Mouse (Mus musculus): ENCODE results near the gene Grm5. TPM values are rescaled to one million over a fixed set of nuclear protein-coding genes. Genes with fewer than 3 reads are reported as not detected.

The Grm5 gene
- total RNA-seq, 2 experiments from 2014 or later: not detected

DNA sequence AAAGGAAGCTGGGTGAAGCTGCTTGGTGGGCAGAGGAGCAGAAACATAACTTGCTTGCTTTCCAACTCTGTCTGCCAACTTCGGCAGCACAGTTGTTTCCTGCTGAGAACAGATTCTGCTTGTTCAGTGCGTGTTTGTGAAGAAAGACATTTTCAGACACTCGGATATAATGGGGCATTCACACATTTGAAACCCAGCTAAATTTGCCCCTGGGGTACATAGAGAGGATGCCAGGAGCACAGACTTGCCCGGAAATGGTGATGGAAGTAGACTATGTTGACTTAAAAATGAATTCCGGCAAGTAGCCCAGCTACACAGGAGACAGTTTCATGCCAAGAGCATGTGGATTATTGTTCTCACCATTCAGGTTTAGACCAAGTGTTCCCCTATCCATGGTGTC lies 342.0 kb downstream of the Grm5 start:
- DNase-seq: no peak

DNA sequence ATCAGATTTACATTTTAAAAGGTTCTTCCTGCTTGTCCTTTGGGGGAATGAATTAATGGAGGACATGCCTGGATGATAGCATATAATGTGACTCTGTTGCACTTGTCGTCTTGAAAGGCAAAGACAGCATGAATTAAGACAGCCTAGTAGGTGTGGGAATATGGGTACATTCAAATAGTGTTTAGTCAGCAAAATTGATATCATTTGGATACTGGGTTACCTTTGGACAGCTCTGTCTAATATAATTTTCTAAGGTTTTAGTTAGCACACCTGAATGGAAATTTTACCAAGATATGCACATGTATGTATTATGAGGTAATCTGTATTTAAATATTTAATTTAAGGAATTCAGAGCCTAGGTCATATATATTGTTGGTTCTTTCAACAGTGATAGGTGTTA lies 353.4 kb downstream of the Grm5 start:
- DNase-seq: no peak

DNA sequence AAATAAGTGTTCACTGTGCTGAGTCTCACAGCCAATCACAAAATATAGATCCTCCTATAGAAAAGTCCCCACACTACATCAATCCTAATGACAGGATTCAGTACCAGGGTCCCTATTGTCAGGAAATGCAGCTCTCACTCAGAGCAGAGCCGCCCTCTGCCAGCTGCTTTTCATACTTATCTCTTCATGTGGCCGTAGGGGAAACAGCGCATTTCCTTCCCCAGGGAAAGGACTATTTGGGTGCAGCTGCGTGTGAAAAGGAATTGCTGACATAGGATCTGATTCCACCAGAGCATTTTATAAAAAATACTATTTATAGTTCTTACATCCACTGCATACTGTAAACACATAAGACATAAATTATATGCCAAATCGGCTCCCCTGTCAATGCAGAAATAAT lies 354.3 kb downstream of the Grm5 start:
- peak in 1 of 2 experiments; percentile 1 for DNase-seq

DNA sequence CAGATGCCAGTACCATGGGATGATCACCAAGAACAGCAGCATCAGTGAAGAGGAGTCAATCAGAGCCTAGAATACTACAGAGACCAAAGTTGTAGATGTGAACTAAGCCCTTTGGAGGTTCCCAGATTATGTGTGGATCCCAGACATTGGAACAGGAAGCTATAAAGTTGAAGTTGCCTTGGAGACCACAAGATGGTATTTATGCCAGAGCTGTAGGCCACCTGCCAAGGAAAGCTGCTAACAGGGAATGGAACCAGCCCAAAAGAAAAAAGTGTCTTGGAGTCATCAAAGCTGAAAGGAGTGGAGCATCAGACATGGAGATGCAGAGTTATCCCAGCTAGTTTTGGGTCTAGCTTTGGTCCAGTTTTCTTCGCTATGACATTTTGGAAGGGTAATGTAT lies 366.2 kb downstream of the Grm5 start:
- no peak for DNase-seq

DNA sequence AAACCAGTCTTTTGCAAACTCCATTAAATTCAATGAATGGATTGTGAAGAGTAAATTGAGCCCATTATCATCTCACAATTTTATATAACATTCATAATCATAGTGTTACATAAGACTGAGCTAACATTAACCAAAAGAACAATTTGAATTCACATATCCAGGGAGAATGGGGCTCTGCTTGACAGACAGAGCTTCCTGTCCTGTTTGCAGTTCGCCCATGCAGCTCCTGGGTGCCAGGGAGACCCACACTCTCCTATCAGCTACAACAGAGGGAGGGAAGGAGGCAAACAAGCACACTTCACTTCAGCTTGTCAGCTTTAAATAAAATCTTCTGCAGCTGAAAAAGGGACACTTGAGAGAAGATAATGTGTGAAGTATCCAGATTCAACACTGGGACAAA lies 389.2 kb downstream of the Grm5 start:
- DNase-seq: no peak

DNA sequence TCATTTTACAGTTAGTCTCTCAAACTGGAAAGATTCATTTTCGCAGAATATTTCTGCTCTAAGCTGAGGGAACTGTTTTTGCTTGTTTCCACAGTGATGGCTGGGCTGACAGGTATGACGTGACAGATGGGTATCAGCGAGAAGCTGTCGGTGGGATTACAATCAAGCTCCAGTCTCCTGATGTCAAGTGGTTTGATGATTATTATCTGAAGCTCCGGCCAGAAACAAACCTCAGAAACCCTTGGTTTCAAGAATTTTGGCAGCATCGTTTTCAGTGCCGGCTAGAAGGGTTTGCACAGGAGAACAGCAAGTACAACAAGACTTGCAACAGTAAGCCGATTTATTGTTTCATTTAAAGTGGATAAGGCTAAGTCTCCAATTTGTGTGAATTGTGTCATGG lies 391.1 kb downstream of the Grm5 start:
- DNase-seq: no peak

DNA sequence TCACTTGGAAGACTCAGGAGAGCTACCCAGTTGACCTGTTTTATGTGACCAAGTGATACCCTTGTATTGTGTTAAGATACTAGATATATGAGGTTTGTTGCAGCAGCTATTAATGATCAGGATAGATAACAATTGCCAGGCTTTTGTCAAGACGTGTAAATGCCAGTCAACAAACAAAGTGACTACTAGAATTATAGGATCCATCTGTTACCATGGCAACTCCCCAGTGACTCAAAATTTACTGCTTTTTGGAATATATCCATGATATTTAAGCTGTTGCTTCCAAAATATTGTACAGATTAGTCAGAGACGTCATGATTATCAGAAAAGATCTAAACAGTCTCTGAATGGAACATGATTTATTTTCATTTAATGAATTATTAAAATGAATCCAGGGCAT lies 399.5 kb downstream of the Grm5 start:
- no peak for DNase-seq

DNA sequence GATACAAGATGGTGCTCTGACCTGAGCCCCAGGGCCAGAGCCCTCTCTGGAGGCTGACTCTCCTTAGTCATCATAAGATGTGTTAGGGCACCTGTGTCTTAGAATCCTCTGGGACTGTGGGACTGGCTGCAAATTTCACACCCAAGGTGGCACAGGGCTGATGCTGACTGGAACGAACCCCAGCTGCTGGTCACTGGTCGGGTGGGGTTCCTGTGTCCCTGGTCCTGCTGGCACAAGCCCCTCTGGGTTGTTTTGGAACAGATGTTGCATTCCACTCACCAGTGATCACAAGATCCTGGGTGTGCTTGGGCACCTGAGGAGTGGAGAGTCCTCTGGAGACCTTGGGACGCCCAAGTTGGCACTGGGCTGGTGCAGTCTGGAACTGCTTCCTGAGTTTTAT lies 430.5 kb downstream of the Grm5 start:
- no peak for DNase-seq

DNA sequence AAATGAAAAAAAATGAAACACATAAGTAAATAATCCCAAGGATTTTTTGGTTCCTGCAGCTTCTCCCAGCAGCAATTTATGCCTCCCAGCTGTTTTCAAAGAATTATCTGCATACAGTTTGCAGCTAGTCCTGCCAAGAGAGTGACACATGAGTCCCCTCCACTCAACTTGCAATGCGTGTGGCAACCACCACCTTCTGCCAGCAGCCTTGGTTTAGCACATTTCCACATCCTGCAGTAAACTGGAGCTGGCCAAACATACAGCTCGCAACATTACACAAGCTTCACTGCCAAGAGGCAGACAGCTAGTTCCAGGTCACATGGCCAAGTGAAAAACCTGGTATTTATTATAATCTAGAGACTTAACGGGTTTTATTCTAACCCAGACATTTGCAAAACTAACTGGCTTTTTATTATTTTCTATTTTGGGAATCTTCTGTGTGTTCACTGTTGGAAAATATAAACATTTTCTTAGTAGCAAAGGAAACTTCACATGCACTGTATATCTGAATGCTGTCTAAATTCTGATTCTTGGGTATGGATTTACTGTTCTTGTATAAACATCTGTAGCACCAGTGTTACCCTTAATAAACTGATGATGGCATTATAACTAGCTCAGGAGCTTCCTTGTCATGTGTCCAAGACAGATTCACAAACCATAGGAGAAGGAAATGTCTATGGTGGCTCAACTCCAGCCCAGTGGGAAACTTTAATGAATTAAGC lies 443.6 kb downstream of the Grm5 start:
- peak; percentile 38 to 54 for DNase-seq

DNA sequence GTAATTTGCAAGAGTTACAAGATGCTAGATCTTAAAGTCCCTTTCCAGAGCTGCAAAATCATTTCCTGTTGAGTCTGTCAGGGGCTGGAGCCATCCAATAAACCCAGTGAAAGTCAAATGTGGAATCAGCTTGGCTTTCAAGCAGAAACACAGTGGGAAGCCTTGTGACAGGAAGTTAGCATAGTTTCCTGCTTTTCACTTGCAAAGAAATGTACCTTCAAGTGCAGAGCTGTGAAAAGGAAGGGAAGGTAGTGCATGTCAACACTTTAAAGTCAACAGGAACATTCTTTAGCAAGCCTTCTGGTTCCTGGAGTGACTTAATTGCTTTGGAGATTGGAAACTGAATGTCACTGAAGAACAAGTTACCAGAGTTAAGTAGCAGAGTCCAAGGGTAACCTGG lies 463.4 kb downstream of the Grm5 start:
- no peak for DNase-seq

DNA sequence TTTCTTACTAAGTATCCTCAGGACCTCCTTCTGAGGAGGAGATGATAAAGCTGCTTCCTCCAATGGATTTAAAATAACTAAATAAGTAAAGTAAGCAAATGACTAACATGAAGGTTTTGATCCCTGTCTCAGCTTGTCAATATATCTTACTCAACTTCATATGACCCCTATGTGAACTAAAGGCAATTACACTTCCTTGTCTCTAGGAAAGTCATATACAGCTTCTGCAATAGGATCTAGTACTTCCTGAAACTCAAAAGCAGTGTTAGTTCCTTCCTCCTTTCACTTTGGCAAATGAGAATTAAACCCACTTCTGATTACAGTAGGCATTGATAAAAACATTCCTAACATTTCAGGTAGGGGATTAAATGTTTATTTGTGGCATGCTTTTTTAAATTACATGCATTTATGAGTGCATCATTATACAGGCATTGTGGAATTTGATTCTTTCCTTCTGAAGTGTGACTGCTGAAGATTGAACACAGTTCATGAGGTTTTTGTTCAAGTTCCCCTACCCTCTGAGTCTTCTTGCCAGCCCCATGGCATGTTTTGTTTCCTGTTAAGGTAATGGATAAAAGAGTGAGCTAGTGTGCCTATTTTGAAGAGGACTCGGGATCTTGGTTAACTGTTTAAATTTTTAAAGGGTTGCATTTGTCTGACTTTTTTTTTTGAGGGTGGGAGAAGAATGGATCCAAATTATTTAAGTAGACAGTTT lies 470.4 kb downstream of the Grm5 start:
- no peak for DNase-seq

DNA sequence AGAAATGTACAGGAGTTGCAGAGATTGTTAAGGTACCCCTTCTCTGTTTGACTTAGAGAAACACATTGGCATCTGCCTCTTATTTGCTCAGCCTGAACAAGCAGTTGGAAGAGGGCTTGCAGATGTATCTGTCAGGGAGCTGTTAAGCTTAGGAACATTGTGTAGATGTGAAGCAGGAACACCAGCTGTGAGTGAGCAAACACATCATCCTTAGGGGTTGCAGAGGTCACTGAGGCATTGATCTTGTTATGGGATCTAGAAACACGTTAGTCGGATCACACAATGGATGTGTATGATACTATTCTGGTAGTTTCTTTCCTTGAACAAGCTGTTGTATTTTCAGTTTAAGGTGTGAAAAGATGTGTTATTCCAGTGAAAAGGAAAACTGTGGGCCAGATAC lies 472.5 kb downstream of the Grm5 start:
- DNase-seq: no peak

DNA sequence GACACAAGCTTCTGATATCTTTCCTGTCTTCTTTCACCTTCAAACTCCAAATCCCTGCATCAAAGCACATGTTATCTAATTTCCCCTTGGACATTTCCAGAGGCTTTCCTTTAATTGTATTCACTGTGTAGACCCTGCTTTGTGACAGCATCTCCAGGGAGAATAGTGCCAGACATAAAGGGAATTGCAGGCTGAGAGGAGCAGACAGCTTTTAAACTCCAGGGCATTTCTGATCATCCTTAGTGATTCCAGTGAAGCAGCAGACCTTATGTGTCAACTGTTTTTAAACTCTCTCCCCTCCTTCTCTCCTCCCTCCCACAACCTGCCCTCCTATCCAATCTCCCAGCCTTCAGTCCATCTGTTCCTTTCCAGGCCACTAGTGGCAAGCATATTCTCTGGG lies 507.1 kb downstream of the Grm5 start:
- DNase-seq: no peak

DNA sequence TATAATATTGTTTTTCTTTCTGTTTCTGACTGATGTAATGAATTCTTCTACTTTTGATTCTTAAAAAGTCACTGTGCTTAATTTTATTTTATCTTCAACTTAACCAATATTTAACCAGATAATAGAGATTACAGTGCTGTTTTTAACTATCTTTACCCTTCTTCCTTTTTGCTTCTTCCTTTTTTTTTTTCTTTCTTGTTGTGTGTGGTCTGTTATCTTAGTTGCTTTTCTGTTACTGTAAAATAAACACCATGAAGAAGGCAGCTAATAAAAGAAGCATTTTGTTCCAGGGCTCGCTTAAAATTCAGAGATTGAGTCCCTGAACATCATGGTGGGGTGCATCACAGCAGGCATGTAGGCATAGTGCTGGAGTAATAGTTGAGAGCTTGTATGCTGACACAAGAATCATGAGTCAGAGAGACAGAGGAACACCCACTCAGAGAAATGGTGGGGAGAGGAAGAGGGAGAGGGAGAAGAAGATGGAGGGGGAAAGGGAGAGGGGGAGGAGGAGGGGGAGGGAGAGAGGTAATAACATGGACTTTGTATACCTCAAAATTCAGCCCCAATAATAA lies 512.7 kb downstream of the Grm5 start:
- DNase-seq: no peak

DNA sequence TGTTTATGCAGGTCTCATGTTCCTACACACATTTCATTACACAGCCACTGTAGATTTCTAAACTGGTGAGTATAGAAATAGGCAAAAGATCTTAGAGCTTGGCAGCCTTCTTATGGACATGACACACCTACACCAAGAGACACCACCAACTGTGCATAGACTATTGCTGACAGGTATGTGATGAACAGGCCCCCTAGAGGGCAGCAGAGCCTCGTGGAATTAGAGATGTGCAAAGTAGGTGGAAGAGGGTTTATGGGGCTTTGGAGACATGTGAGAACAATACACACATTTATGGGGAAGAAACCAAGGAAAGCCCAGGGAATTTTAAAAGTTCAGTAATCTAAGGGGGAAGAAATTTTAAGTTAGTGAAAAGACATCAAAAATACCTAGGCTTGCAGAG lies 513.7 kb downstream of the Grm5 start:
- peak; percentile 50 to 71 for DNase-seq

DNA sequence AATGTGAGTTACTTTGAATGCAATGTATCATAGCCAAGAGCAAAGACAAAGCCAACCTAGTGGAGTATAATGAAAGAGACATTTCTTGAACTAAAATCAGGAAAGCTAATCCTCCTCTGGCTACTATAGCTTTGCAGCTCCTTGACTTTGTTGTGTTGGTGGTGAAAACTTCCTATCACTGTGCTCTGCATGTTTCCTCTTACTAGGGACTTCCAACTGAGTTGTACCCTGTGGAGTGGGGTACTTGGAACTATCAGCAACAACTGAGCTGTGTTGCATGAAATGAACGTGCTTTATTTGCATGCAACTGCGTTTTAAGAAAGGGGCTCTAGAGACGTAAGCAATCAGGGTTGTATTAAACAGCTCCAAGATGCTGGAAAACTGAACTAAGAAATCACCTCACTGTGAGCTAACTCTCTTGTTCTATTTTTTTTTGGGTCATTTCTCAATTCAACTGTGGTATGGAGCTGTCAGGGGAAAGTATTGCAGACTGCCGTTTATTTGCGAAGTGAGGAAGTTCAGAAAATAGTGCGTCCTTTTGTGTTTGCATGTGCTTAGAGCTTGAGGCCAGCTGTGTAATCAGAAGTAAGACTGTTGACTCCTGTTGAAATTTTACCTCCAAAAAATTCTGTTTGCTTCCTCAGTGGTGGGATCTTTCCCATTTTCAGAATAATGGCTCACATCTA lies 532.9 kb downstream of the Grm5 start:
- no peak for DNase-seq

DNA sequence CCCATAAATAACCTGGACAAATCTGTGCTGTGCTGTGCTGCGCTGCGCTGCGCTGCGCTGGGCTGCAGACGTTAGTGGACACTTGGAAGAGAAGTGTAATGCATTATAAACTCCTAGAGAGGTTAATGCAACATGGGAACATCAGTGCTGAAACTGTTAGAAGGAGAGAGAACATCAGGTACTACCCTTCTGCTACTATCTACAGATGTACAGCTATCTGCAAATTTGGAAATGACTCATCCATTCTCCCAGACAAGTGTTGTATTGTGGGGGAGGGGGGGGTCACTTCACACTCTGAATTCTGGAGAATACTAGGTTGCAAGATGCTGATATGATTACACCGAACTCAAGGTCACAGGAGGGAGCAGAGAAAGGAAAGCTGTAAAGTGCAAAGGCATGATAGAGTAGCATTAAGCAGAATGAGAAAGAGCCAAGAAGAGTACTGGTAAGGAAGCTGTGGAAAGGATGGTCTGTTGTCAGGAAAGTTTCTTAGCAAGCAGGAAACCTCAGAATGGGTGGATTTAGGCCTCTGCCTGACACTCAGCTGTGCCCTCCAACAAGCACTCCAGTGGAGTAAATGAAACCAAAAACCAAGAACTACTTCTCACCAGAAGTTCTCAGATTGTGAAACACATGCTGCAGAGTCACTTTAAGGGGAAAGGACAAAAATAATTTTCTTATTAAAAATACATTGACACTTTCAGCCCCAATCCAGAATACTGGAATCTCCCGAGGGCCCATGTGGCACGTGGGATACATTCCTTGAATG lies 544.3 kb downstream of the Grm5 start:
- no peak for DNase-seq

DNA sequence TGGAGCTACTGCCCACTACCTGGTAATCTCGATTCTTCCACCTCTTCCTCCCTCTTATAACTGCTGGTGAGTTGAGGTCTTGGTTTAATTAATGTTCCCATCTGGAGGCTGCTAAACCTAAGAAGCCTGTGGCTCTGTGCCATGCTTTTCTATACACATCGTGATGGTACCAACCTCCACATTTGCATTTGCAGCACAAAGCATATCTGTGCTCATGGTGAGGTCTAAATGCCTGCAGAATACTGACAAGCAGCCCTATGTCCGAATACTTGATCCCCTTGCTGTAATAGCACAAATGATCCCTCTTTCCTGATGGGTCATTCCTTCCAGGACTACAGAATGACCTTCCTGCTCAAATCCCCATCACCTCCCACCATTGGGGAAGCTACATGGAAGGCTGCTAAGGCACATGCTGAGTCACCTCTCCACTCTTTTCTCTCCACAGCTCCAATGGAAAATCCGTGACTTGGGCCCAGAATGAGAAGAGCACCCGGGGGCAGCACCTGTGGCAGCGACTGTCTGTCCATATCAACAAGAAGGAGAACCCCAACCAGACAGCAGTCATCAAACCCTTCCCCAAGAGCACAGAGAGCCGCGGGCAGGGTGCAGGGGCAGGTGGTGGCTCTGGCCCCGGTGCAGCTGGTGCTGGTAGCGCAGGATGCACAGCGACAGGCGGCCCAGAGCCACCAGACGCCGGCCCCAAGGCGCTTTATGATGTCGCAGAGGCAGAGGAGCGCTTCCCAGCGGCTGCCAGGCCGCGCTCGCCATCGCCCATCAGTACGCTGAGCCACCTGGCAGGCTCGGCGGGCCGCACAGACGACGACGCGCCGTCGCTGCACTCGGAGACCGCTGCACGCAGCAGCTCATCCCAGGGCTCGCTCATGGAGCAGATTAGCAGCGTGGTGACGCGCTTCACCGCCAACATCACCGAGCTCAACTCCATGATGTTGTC lies 545.8 kb downstream of the Grm5 start:
- no peak for DNase-seq

DNA sequence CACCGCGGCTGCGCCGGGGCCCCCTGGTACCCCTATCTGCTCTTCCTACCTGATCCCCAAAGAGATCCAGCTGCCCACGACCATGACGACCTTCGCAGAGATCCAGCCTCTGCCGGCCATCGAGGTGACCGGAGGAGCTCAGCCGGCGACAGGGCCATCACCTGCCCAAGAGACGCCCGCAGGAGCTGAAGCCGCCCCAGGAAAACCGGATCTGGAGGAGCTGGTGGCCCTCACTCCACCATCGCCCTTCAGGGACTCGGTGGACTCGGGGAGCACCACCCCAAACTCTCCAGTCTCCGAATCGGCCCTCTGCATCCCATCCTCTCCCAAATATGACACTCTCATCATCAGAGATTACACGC lies 546.5 kb downstream of the Grm5 start:
- no peak for DNase-seq

DNA sequence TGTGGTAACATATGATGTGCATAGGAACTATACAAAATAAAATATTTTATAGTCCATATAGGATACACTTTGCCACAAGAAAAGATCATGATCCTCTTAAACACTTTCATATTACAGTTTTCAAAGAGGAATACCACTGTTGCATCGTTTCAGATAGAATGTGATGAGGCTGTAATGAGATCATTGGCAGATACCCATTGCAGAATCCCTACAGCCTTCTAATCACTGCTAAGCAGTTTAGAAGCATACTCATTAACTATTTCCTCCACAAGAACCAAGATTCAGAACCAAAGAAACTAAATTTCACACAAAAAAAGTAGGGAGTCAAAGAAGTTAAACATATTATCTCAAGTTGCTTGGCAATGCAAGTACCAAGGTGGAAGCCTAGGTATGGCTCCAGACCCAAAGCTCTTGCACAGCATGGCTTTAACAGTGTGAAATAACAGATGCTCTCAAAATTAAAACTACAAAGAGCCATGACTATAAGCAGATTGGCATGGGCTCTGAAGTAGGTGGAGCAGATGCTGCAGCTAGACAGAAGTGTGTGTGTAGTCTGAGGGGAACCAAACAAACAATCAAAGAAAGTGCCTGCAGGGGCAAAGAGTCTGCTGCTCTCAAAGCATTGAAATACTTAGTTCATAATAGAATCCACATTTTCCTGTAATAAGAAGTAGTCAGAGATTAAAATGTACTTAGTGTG lies 575.7 kb downstream of the Grm5 start:
- DNase-seq: no peak

DNA sequence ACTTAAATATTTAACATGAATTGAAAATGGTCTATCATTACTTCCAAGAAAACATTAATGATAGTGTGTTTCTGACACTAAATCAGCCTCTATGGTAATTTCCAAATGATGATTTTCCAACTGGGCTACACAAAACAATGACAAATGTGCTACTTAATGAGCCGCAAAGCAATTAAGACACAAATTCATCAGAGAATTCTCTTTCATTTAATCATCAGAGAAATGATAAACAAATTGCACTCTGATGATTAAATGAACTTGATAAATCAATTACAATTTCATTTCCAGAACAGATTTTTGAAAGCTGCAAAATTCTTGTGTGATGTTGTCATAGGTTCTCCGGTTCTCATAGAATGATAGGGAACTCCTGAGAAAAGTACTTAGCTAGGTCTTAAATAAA lies 577.6 kb downstream of the Grm5 start:
- no peak for DNase-seq

Measured in adrenal gland, postnatal 36 days (tissue).